Mouse (Mus musculus): Measurements from ENCODE around the gene Mmp23. TPM values are rescaled to one million over a fixed set of nuclear protein-coding genes. Genes with fewer than 3 reads are reported as not detected.

Gene Mmp23
- 2.5 and 2.7 TPM in 2 replicates for polyA plus RNA-seq (2014; fragmentation: Nextera tagmentation; extraction: Ambion mirVana)

- H3K4me1 ChIP-seq (replicated peaks; ENCODE audit: control insufficient read depth, insufficient read depth, low read length), result peaks cover 18% of the 10 kb centered on the region
- peak within 1 kb of the TSS; percentile 32 for H3K4me3 ChIP-seq (ENCODE audit: low read depth, low read length)
- H3K36me3 ChIP-seq (ENCODE audit: control insufficient read depth, insufficient read depth, low read length), result peaks cover 7% of the 10 kb centered on the region
- no peaks in the 10 kb centered on the region for H3K9me3 ChIP-seq (ENCODE audit: control insufficient read depth, low read length)
- H3K4me2 ChIP-seq (ENCODE audit: low read depth, low read length, severe bottlenecking), result peak within 1 kb of the TSS; percentile 59
- peaks cover 50% of the 10 kb centered on the region for H3K27me3 ChIP-seq (ENCODE audit: control insufficient read depth, insufficient read depth, low read length)
- H3K27ac ChIP-seq (ENCODE audit: low read depth, low read length), result no peak within 1 kb of the TSS
- peak within 1 kb of the TSS; percentile 53 for H3K9ac ChIP-seq (ENCODE audit: low read length)
- peak; percentile 57; the same call in 1 of the 2 replicates for ATAC-seq (replicated peaks; ENCODE audit: low FRiP score)
- DNase-seq (ENCODE audit: low spot score), result peak; percentile 80
- under 1% methylated on average over 33 of the region's 33 CpGs for WGBS
Measured at GRCm38 (mm10) chr4:155653086-155653450, at the start of gene Mmp23. Mmp23 (minus strand) TSS chr4:155653384.

DNA sequence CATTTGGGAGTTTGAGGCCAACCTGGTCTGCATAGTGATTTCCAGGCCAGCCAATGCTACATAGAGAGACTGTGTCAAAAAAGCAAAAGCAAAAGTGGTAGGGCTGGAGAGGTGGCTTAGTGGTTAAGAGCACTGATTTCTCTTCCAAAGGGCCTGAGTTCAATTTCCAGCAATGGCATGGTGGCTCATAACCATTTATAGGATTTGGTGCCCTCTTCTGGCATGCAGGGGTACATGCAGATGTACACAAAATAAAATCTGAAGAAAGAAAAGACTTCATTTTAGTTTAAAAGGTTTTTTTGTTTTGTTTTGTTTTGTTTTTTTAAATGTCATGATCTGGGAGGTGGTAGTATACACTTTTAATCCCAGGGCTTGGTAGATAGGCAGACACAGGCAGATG is 47.2 kb upstream of the Mmp23 start:
- Histone ChIP-seq H3K9ac (ENCODE audit: low read length) (no peak overlapping the region), H3K4me1 (replicated peaks; ENCODE audit: control insufficient read depth, insufficient read depth, low read length) (0 out of 2 replicates have a peak, but pooled peaks cover 2% of the 10 kb centered on the region), H3K27ac (ENCODE audit: low read depth, low read length) (no peak overlapping the region), H3K9me3 (ENCODE audit: control insufficient read depth, low read length) (no peaks in the 10 kb centered on the region), H3K36me3 (ENCODE audit: control insufficient read depth, insufficient read depth, low read length) (no peaks in the 10 kb centered on the region), H3K27me3 (ENCODE audit: control insufficient read depth, insufficient read depth, low read length) (peaks cover 4% of the 10 kb centered on the region; the same call in 1 of the 2 replicates), H3K4me2 (ENCODE audit: low read depth, low read length, severe bottlenecking) (no peak overlapping the region), H3K4me3 (ENCODE audit: low read depth, low read length) (no peak overlapping the region)
- DNase-seq (ENCODE audit: low spot score), result no peak
- no peak for ATAC-seq (replicated peaks; ENCODE audit: low FRiP score)

DNA sequence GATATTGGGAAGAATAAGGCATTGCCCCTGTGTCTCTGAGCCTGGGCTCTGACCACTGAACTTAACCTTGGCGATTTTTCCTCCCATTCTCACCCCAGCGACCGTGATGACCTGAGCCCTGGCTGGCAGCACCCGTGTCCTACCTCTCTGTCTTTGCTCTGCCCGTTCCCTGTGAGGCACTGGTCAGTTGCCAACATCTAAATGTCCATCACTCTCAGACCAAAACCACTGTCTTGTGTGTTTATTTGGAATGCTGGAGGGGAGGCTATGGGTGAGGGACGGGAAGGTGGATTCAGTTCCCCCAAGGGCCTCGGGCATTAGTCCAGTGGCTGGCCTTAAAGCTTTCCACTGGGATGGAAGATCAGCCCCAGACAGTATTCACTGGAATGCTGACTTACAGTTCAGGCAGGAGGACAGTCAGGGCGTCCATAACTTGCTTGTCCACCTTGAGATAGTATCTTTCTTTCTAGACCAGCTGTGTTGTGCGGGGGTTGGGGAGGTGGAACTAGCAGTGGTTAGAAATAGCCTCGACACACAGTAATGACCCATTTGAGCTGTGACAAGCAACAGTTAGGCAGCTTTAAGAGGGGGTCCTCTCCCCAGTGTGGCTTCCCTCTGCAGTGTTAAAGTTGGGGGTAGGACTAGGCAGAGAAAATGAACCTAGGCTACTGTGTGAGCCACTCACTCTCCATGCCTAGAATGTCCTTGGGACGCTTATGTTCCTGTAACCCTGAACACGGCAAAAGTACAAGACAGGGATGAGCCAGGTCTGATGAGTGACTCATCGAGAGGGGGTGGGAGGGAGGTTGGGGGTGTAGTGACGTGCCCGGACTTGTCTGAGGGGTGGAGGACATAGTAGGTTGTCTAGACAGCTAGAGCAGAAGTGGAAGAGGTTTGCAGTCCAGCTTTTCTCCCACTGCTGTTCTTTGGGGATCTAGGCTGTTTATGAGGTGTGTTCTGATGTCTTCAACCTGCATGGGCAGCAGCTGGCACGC is 43.4 kb upstream of the Mmp23 start:
- no peak overlapping the region for H3K9ac ChIP-seq (ENCODE audit: low read length)
- ATAC-seq (replicated peaks; ENCODE audit: low FRiP score) (no peak), DNase-seq (ENCODE audit: low spot score) (no peak)
- H3K4me1 ChIP-seq (replicated peaks; ENCODE audit: control insufficient read depth, insufficient read depth, low read length), result 0 out of 2 replicates have a peak, but pooled peaks cover 4% of the 10 kb centered on the region
- H3K27ac ChIP-seq (ENCODE audit: low read depth, low read length), result no peak overlapping the region
- H3K4me2 ChIP-seq (ENCODE audit: low read depth, low read length, severe bottlenecking), result no peak overlapping the region
- WGBS, result 79% methylated on average over 16 of the region's 16 CpGs
- H3K4me3 ChIP-seq (ENCODE audit: low read depth, low read length), result no peak overlapping the region
- H3K36me3 ChIP-seq (ENCODE audit: control insufficient read depth, insufficient read depth, low read length), result no peaks in the 10 kb centered on the region
- H3K27me3 ChIP-seq (ENCODE audit: control insufficient read depth, insufficient read depth, low read length), result peaks cover 7% of the 10 kb centered on the region; the same call in 1 of the 2 replicates
- no peaks in the 10 kb centered on the region for H3K9me3 ChIP-seq (ENCODE audit: control insufficient read depth, low read length)

DNA sequence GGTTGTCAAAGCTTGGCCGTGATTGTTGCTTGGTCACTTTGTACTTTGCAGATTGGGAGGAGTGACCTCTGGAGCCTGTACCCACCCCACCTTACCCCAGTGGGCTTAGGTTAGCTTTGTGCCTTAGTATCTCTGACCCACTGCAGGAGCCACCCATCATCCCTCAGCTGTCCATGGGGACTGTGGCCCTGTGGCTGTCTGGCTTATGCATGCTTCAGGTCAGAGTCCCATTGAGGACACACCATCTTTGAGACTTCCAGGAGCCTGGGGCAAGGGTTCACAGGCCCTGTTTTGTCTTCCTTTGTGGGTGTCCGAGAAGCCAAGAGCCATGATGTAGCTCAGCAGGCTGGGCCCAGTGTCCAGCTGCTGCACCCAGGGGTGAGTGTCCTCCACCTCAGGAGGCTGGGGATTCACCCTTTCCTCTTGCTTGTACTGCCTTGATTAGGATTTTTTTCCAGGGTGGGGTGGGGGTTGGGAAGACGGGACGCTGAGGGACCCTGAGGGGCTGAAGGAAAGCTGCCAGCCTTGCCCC is 42.4 kb upstream of the Mmp23 start:
- ATAC-seq (replicated peaks; ENCODE audit: low FRiP score) (no peak), DNase-seq (ENCODE audit: low spot score) (no peak)
- 0 out of 2 replicates have a peak, but pooled peaks cover 4% of the 10 kb centered on the region for H3K4me1 ChIP-seq (replicated peaks; ENCODE audit: control insufficient read depth, insufficient read depth, low read length)
- H3K4me3 ChIP-seq (ENCODE audit: low read depth, low read length), result no peak overlapping the region
- 78% methylated on average over 4 of the region's 4 CpGs for whole genome bisulfite sequencing
- 0 out of 2 replicates have a peak overlapping the region, but pooled peaks have one; percentile 2 for H3K4me2 ChIP-seq (ENCODE audit: low read depth, low read length, severe bottlenecking)
- no peak overlapping the region for H3K27ac ChIP-seq (ENCODE audit: low read depth, low read length)
- H3K36me3 ChIP-seq (ENCODE audit: control insufficient read depth, insufficient read depth, low read length), result no peaks in the 10 kb centered on the region
- H3K9ac ChIP-seq (ENCODE audit: low read length), result no peak overlapping the region
- H3K27me3 ChIP-seq (ENCODE audit: control insufficient read depth, insufficient read depth, low read length), result peaks cover 7% of the 10 kb centered on the region; the same call in 1 of the 2 replicates
- H3K9me3 ChIP-seq (ENCODE audit: control insufficient read depth, low read length), result no peaks in the 10 kb centered on the region

GRCm38 (mm10) chr4:155694482-155695401 is 41.6 kb upstream of the Mmp23 start:
- no peaks in the 10 kb centered on the region for H3K36me3 ChIP-seq (ENCODE audit: control insufficient read depth, insufficient read depth, low read length)
- ATAC-seq (replicated peaks; ENCODE audit: low FRiP score), result peak; percentile 54
- peaks cover 7% of the 10 kb centered on the region; the same call in 1 of the 2 replicates for H3K27me3 ChIP-seq (ENCODE audit: control insufficient read depth, insufficient read depth, low read length)
- DNase-seq (ENCODE audit: low spot score), result peak; percentile 75
- 0 out of 2 replicates have a peak, but pooled peaks cover 4% of the 10 kb centered on the region for H3K4me1 ChIP-seq (replicated peaks; ENCODE audit: control insufficient read depth, insufficient read depth, low read length)
- no peaks in the 10 kb centered on the region for H3K9me3 ChIP-seq (ENCODE audit: control insufficient read depth, low read length)
- peak overlapping the region; percentile 69 for H3K9ac ChIP-seq (ENCODE audit: low read length)
- H3K4me2 ChIP-seq (ENCODE audit: low read depth, low read length, severe bottlenecking), result peak overlapping the region; percentile 63
- peak overlapping the region; percentile 71 for H3K4me3 ChIP-seq (ENCODE audit: low read depth, low read length)
- WGBS, result 1% methylated on average over 87 of the region's 92 CpGs
- no peak overlapping the region for H3K27ac ChIP-seq (ENCODE audit: low read depth, low read length)

GRCm38 (mm10) chr4:155694111-155694481 is 40.9 kb upstream of the Mmp23 start, which contains the start of gene Fndc10:
Fndc10 (plus strand) TSS chr4:155694342.
- peak; percentile 70 for ATAC-seq (replicated peaks; ENCODE audit: low FRiP score)
- Histone ChIP-seq H3K4me1 (replicated peaks; ENCODE audit: control insufficient read depth, insufficient read depth, low read length) (0 out of 2 replicates have a peak, but pooled peaks cover 4% of the 10 kb centered on the region), H3K36me3 (ENCODE audit: control insufficient read depth, insufficient read depth, low read length) (no peaks in the 10 kb centered on the region), H3K27me3 (ENCODE audit: control insufficient read depth, insufficient read depth, low read length) (peaks cover 7% of the 10 kb centered on the region; the same call in 1 of the 2 replicates), H3K27ac (ENCODE audit: low read depth, low read length) (no peak within 1 kb of the TSS), H3K4me3 (ENCODE audit: low read depth, low read length) (peak within 1 kb of the TSS; percentile 71), H3K9ac (ENCODE audit: low read length) (peak within 1 kb of the TSS; percentile 69), H3K9me3 (ENCODE audit: control insufficient read depth, low read length) (no peaks in the 10 kb centered on the region), H3K4me2 (ENCODE audit: low read depth, low read length, severe bottlenecking) (peak within 1 kb of the TSS; percentile 63)
- WGBS, result under 1% methylated on average over 46 of the region's 47 CpGs
- peak; percentile 81 for DNase-seq (ENCODE audit: low spot score)

DNA sequence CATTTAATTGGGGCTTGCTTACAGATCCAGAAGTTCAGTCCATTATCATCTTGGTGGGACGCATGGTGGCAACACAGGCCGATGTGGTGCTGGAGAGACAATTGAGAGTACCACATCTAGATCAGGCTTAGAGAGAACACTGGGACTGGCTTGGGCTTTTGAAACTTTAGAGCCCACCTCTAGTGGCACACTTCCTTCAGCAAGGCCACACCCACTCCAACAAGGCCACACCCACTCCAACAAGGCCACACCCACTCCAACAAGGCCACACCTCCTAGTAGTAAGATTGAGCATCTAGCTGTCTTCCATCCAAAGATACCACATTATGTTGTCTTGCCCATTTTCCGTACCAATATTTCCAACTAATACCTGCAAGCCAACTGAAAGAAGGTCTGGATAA is 39.2 kb upstream of the Mmp23 start:
- H3K36me3 ChIP-seq (ENCODE audit: control insufficient read depth, insufficient read depth, low read length), result no peaks in the 10 kb centered on the region
- 94% methylated on average over 3 of the region's 3 CpGs for WGBS
- H3K27ac ChIP-seq (ENCODE audit: low read depth, low read length), result no peak overlapping the region
- peaks cover 7% of the 10 kb centered on the region; the same call in 1 of the 2 replicates for H3K27me3 ChIP-seq (ENCODE audit: control insufficient read depth, insufficient read depth, low read length)
- no peak overlapping the region for H3K4me2 ChIP-seq (ENCODE audit: low read depth, low read length, severe bottlenecking)
- no peak for DNase-seq (ENCODE audit: low spot score)
- H3K4me3 ChIP-seq (ENCODE audit: low read depth, low read length), result no peak overlapping the region
- H3K9ac ChIP-seq (ENCODE audit: low read length), result no peak overlapping the region
- no peak for ATAC-seq (replicated peaks; ENCODE audit: low FRiP score)
- no peaks in the 10 kb centered on the region for H3K9me3 ChIP-seq (ENCODE audit: control insufficient read depth, low read length)
- H3K4me1 ChIP-seq (replicated peaks; ENCODE audit: control insufficient read depth, insufficient read depth, low read length), result 0 out of 2 replicates have a peak, but pooled peaks cover 4% of the 10 kb centered on the region
